Mouse (Mus musculus): ENCODE data around the gene Ralb.

Ralb gene

GRCm38 (mm10) chr1:119450651-119451345 is 53.8 kb downstream of the Ralb start:
- ATAC-seq (ENCODE audit: low TSS enrichment), result no peak

DNA sequence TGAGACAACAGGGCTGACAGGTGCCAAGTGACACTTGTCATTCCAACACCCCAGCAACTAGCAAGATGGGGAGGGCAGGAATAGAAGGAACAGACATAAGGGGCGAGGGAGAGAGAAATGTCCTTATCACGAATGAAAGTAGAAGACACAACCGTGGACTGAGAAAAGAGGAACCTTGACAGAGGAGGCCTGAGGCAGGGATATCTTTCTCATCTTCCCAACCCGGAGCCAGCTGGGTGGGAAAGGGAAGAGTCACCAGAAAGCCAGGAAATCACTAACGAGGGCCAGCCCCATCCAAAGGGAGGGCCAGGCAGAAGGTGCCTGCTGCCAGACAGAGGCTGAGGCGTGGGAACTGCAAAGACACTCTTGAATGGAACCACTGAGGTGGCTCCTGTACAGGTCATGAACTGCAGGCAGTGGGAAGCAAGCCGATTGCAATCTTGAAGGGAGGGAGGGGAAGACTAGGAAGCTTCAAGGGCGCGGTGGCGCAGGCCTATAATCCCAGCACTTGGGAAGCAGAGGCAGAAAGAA is 57.8 kb downstream of the Ralb start:
- ATAC-seq (ENCODE audit: low TSS enrichment), result no peak

DNA sequence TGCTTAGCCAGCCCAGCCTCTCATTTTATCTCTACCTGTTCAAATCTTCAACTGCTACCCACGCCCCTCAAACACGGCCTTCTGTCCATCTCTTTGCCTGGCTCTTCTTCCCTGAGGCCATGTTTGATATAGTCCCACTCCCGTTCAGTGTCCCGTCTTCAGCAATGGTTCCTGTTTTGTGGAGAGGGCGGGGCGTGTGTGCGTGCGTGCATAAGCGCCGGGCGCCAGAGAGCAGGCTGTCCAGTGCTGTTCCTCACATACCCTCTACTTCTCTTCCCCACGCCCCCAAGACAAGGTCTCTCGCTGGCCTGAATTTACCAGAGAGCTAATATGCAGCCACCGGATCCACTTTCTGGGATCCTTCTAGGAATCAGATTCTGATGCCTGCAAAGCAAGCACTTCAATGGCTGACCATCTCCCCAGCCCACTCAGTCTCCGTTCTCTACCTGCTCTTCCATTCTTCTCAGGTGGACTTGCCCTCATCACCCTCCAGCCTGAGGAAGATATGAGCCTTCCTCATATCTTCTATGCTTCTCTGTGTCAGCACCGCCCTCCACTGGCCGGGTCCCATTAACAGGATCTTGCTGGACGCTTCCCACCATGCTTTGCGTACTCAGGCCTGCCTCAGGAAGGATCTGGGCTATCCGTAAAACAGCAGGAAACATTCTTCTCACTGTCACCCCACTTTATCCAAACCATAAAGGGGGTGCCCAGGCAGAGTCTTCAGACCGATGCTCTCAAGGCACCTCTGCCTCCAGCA is 60.8 kb downstream of the Ralb start:
- ATAC-seq (ENCODE audit: low TSS enrichment), result no peak

DNA sequence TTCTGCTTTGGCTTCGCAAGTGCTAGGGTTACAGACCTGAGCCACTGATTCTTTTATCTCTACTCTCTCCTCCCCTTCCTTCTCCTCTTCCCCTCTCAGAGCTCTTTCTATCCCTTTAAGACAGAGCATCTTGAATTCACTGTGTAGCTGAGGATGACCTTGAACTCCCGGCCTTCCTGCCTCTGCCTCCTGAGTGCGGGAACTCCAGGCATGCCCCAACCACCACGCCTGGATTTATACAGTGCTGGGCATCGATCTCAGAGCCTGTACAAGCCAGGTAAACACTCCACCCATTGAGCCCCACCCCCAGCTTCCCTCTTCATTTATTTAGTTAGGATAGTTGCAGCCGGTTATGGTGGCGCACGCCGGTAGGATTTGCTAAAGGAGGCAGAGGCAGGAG is 61.7 kb downstream of the Ralb start:
- ATAC-seq (ENCODE audit: low TSS enrichment), result no peak

DNA sequence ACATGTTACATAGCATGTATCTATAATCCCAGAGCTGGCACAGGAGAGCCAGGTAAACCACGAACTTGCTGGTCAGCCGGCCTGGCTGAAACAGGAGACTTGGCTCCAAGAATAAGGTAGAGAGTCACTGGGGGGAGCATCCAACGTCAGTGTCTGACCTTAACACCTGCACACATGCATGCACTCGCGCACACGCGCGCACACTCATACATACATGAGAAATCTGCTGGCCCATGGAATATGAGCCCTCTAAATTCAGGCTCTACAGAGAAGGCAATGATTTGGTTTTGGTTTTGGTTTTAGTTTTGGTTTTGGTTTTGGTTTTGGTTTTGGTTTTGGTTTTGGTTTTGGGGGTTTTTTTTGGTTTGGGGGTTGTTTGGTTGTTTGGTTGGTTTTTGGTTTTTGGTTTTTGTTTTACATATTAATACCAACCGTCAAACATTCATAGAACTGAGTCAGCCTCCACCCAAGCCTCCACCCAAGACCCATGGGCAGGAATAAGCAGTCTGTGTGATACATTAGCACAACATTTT is 66.4 kb downstream of the Ralb start:
- ATAC-seq (ENCODE audit: low TSS enrichment), result no peak

- ATAC-seq (ENCODE audit: low TSS enrichment), result no peak
Observed at GRCm38 (mm10) chr1:119437401-119437800, 67.2 kb downstream of the Ralb start.

- no peak for ATAC-seq (ENCODE audit: low TSS enrichment)
Observed at GRCm38 (mm10) chr1:119424141-119424860, 80.3 kb downstream of the Ralb start.

DNA sequence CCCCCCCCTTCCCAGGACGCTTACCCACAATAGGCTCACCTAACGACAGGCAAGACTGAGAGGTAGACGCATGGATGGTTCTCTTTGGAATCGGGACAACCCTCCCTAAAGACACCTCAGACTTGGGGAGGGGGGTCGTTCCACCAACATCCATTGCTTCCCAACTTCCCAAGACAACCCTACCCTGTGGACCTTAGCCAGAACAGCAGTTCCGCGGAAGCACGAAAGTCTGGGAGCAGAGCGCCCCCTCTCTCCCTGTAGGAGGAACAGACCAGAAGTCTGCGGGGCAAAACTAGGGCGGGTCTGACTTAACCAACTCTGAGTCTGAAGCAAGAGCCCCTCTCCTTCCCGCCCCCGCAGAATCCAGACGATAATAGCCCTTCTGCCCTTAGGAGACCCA is 81.1 kb downstream of the Ralb start:
- peak; percentile 21; the same call in 1 of the 2 replicates for ATAC-seq (ENCODE audit: low TSS enrichment)

GRCm38 (mm10) chr1:119422460-119423015 is 82.1 kb downstream of the Ralb start:
- ATAC-seq (ENCODE audit: low TSS enrichment), result no peak

DNA sequence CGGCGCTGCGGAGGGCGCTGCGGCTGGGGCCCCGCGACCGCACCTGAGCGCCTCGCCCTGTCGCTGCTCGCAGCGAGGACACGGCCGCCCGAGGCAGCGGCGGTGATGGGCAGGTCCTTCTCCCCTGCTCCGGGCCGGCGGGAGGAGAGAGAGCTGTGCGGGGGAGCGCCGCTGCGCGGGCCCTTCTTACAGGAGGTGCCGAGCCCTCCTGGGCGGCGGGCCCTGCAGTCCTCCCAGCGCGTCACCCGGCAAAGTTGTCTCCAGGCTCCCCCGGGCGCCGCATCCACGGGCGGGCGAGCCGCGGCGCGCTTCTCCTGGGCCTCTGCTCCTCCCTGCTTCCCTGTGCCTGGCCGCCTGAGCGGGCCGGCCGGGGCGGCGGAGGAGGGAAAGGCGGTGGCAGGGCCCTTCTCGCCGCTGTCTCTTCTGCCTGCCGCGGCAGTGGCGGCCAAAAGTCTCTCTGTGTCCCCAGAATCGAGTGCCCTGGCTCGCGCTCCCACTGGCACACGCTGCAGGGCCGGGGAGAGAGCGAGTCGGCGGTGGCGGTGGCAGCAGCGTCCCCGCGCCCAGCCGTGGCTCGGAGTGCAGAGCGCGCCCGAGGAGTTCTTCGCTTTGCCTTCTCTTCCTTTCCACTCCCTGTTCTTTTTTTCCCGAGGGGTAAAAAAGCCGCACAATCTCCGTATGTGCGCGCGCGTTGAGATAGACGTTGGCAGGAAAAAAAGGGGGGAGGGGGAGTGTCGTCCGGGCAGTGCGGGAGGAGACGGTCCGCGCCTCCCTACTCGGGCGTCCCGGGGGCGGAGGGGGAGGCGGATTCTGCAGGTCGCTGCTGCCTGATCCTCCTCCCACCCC is 82.8 kb downstream of the Ralb start, which contains the start of gene Inhbb:
Gene Inhbb (minus strand): TSS at position 673 of the 846 bp plus-strand sequence.
- ATAC-seq (ENCODE audit: low TSS enrichment), result peak; percentile 60

GRCm38 (mm10) chr1:119420984-119421575 is 83.5 kb downstream of the Ralb start:
- no peak for ATAC-seq (ENCODE audit: low TSS enrichment)

All from frontal cortex, adult (tissue).